Mouse (Mus musculus) right cerebral cortex, adult 2 months (tissue): ENCODE measurements around the gene BC048403.
A peak's percentile ranks its signal among the peaks of the same experiment; 100 is the strongest.

ENCODE experiments used
- DNase-seq, 2 experiments: peaks; one replicate each; pipeline ENCODE4 v3.0.0; 2021 to 2022; ENCODE audit warnings: low spot score in 2 of 2

The BC048403 gene

DNA sequence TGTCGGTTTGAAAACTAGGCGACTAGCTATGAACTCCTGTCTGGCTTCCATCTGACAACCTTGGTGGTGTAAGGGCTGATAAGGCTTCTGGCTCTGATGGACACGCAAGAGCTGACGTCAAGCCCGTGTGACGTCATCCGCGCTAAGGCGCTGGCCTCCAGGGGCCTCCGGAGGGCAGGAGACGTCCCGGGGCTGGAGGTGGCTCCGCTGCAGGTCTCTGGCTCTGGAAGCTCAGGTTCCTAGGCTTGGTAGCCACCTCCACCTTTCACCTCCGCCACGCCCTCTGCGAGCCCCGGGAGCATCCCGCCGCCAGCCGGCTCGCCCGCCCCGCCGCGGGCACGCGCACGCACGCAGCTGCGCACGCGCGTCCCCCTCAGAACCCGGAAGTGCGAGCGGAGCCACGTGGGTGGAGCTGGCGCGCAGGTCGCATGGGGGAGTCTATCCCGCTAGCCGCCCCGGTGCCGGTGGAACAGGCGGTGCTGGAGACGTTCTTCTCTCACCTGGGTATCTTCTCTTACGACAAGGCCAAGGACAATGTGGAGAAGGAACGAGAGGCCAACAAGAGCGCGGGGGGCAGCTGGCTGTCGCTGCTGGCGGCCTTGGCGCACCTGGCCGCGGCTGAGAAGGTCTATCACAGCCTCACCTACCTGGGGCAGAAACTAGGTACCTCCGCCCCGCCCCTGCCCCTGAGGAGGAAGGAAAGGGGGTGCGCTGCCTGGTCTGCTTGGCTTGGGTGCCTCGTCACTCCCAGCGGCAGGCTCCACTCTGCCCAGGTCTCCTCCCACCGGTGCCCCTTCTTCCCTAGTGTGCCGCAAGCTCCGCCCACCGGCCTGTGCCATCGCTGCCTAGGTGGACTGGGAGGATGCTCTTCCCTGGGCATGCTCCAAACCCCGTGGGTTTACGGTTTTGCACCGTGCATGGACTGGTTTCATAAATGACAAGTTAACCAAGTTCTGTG lies at the start of gene BC048403:
TSS of gene BC048403 (plus strand) at position 390 of the 958 bp plus-strand sequence.
- peak; percentile 80 to 85 for DNase-seq

DNA sequence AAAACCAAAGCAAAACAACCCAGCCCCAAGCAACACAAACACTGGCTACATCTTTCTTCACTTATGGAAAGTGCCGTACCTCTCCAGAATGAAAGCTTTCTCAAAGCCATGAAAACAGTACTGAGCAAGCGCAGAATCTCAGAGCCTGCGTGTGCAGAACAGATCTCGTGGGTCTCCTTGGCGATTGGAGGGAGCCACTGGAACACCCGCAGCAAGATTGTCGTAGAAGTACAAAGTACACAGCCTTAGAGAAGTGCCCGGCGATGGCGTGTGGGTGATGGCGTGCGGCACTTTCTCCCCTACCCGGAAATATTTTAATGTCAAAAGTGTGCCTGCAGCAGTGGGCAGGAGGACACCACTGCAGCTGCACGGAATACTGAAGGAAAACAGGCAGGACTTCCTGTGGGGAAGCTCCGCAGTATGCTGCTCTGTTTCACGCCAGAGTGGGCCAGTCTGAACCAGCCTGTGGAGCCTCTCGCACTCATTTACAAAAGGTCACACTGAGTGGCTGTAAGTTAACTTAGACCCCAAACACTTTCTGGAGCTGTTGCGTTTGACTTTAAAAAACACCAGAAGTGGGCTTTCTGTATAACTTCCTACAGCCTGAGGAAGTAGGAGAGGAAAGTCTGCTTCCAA lies 46.7 kb upstream of the BC048403 start:
- no peak for DNase-seq

DNA sequence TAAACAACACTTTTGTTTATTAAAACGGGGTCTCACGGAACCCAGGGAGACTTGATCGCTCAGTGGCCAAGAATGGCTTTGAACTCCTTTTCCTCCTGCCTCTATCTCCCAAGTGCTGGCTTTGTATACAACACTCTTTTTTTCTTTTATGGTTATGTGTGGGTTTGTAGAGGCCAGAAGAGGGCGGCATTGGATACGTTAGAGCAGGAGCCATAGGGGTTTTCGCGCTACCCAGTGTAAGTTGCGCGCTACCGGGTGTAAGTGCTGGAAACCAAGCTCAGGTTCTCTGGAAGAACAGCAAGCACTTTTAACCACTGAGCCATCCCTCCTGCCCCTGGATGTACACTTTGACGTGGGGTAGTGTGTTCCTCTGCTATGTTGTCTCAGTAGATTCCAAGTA lies 45.2 kb upstream of the BC048403 start:
- no peak for DNase-seq

GRCm38 (mm10) chr10:121701296-121702248 lies 38.2 kb upstream of the BC048403 start:
- peak; percentile 42 to 67 for DNase-seq

- DNase-seq = no peak
Observed at GRCm38 (mm10) chr10:121703619-121704018, 36.1 kb upstream of the BC048403 start.

DNA sequence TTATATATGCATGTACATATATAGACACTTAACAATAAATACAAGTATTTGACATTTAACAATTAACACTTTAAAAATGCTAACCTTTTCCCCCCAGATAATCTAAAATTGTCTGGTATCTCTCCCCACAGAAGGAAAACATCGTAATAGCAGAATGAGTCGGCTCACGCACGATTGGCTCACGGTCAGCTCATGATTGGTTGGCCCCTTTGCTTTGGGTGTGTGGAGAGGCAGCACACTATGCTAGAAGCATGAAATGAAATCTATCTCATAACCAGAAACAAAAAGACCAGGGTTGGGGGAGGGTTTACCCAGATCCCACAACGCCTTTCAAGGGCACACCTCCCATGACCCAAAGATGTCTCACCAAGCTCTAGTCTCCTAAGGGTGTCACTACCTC lies 34.9 kb upstream of the BC048403 start:
- no peak for DNase-seq

DNA sequence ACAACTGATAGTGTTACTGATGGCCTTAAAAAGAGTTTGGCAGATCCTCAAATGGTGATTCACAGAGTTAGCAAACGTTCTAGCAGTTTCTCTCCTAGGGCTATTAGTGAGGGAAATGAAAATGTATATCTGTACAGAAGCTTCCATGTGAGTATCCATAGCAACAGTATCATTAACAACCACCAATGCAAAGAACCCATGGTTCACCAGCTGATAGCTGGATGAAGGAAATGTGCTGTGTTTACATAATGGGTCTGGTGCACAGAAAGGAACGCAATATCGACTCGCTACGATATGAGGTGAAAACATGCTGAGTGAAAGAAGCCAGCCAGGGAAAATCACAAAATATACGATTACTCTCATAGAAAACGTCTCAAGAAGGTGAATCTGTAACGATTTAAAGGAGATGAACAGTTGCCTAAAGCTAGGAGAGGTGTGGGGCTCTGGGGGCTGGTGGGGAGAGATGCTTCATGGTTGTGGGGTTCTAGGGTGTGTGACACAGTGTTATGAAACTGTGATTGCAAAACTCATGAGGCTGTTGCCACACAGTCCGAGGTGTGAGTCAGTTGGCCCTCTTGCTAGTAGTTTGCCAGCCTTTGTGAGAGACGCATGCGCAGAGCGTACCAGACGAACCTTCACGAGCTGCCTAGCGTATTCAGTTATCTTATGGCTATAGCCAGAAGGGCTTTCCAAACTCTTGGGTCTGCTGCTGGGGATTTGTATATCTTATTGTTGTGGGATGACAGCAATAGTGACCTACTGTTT lies 34.2 kb upstream of the BC048403 start:
- DNase-seq = no peak

DNA sequence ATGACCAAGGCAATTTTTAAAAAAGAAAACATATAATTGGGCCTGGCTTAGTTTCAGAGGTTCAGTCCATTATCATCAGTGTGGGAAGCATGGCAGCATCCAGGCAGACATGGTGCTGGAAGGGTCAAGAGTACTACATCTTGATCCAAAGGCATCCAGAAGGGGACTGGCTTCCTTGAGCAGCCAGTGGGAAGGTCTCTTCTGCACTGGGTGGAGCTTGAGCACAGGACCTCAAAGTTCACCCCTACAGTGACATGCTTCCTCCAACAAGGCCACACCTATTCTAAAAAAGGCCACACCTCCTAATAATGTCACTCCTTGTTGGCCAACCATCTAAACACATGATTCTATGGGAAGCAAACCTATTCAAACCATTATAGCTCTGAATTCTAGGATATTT lies 22.9 kb upstream of the BC048403 start:
- no peak for DNase-seq

DNA sequence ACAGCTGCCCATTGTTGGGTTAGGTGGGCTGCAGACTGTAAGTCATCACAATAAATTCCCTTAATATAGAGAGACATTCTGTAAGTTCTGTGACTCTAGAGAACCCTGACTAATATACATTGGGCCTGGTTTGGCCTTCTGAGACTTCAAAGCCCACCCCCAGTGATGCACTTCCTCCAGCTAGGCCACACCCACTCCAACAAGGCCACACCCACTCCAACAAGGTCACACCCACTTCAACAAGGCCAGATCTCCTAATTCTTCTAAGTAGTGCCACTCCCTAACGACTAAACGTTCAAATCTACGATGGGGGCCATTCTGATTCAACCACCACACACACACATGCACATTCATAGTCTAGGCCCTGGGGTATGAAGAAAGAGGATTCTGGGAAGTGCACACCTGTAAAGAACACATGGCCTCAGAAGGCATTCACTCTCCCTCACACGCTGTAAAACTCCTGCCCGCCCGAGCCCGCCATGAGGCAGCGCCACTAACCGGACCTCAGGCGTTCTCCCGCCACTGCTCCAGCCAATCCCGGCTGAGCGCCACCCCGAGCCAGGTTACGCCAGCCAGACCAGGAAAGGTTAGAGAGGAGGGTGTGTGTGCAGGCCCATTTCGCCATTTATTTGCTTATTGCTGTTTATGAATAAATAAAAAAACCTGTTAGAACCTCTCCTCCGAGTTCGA lies 20.7 kb upstream of the BC048403 start:
- DNase-seq = no peak

GRCm38 (mm10) chr10:121720701-121721100 lies 19.0 kb upstream of the BC048403 start:
- DNase-seq = no peak

DNA sequence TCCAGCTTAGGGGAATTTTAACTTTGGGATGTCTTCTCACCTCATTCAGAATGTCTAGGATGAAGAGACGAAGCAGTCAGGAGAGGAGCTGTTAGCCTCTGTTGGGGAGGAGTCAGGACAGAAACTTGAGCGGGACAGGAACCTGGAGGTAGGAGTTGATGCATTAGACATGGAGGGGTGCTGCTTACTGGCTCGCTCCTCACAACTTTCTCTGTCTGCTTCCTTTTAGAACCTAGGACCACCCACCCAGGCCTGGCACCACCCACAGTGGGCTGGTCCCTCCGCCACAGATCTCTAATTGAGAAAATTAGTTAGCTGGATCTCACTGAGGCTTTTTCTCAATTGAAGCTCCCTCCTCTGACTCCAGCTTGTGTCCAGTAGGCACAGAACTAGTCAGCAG lies 13.2 kb upstream of the BC048403 start:
- DNase-seq = no peak

DNA sequence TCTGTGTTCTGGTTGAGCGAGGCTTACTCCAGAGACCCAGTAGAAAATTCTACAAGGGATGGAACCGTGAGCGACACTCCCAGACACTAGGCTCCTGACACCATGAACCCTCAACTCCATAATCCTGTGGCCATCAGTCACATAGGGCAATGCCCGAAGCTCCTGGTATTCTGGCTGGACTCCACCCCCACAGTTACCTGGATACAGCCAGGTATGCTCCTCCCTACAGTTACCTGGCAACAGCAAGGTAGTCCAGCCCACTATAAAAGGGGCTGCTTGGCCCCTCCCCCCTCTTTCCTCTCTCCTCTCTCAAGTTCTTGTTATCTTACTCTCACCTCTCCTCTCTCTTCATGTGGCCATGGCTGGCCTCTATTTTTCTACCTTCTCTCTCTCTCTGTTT lies 12.6 kb upstream of the BC048403 start:
- DNase-seq = no peak

GRCm38 (mm10) chr10:121728226-121728625 lies 11.5 kb upstream of the BC048403 start:
- DNase-seq = no peak

- DNase-seq = no peak
Observed at GRCm38 (mm10) chr10:121731048-121731725, 8.6 kb upstream of the BC048403 start.

GRCm38 (mm10) chr10:121732542-121732941 lies 7.2 kb upstream of the BC048403 start:
- DNase-seq = no peak

DNA sequence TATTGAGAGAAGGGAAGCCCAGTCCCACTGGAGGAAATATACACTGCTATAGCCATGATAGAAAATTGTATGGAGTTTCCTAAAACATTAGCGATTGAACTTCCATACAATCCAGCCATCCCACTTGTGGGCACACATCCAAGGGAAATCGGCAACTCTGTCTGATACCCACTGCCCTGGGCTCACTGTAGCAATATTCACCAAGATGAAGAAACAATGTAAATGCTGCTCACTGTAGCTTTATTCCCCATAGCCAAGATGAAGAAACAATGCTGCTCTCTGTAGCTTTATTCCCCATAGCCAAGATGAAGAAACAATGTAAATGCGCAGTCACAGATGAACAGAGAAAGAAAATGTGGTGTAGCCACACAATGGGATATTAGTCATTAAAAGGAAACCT lies 2.5 kb upstream of the BC048403 start:
- DNase-seq = no peak

GRCm38 (mm10) chr10:121742336-121742735 lies 2.6 kb downstream of the BC048403 start:
- DNase-seq = no peak

DNA sequence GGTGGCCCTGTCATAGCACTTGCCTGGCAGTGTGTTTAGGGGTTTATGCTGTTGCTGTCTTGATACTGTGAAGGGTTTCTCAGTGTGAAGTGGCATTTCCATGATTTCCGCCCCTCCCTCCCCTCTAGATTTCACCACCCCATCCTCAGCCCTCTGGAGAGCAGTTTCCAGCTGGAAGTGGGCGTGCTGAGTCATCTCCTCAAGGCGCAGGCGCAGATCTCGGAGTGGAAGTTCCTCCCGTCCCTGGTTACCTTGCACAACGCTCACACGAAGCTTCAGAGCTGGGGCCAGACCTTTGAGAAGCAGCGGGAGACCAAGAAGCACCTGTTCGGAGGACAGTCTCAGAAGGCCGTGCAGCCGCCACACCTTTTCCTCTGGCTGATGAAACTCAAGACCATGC lies 10.4 kb downstream of the BC048403 start:
- DNase-seq = peak; percentile 65 to 83

DNA sequence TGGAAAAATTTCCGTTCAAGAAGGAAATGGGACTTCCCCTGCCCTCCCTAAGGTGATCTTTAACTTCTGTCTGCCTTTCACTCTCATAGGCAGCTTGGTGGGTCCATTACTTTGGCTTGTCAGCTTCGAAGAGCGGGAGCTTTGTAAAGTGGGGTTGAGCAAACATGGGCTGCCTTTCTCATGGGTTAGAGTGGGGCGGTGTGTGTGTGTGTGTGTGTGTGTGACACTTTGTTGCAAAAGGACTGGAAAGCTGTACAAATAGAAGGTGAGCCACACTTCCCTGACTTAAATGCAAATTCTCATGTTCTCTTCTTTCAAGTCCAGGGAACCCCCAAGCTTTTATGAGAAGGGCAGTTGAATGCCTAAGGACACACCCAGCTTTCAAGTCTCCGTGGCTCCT lies 14.5 kb downstream of the BC048403 start:
- DNase-seq = no peak

GRCm38 (mm10) chr10:121755822-121756221 lies 16.1 kb downstream of the BC048403 start:
- DNase-seq = no peak
